Mouse (Mus musculus): Measurements from ENCODE around the gene Ly75.

DNA sequence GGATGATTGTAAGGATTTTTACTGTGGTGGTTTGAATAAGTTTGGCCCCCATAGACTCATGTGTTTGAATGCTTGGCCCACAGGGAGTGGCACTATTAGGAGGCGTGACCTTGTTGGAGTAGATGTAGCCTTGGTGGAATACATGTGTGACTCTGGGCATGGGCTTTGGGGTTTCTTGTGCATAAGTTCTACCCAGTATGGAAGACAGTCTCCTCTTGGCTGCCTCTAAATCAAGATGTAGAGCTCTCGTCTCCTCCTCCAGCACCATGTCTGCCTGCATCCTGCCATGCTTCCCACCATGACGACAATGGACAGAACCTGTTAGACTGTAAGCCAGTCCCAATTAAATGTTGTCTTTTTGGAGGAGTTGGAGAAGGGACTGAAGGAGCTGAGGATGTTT is 23.3 kb downstream of the Ly75 start:
- TF ChIP-seq CTCF (IDR thresholded peaks at IDR 0.05; ENCODE audit: low read depth) = no peak
- no peak for TF ChIP-seq EP300 (IDR thresholded peaks at IDR 0.05; ENCODE audit: low read depth)
